Comparison of ENCODE assay signal across 8 mouse cellular contexts in genomic region chr10:127183759-127184158, GRCm38 (mm10). TPM values are rescaled to one million over a fixed set of nuclear protein-coding genes. Genes with fewer than 3 reads are reported as not detected.
DNase-seq lines count a peak whose midpoint lies in the region; ATAC-seq and TF ChIP-seq lines count a peak whose summit lies in the region.

No protein-coding gene starts in this region.

- peak overlapping the region; percentile 46 for H3K4me2 ChIP-seq in kidney, embryonic 15.5 days
- peak overlapping the region; percentile 35 for H3K4me2 ChIP-seq in embryonic facial prominence, embryonic 12.5 days (replicated peaks)
- H3K4me2 ChIP-seq in intestine, postnatal 0 days (replicated peaks; ENCODE audit: low read depth): peak overlapping the region; percentile 40
- H3K4me2 ChIP-seq in neural tube, embryonic 14.5 days (ENCODE audit: low read depth, low read length): peak overlapping the region; percentile 8; the same call in 1 of the 2 replicates

- peaks cover 58% of the 10 kb centered on the region for H3K4me1 ChIP-seq in kidney, embryonic 15.5 days
- H3K4me1 ChIP-seq in embryonic facial prominence, embryonic 12.5 days: peaks cover 37% of the 10 kb centered on the region
- H3K4me1 ChIP-seq in intestine, postnatal 0 days (replicated peaks; ENCODE audit: control insufficient read depth, insufficient read depth, low read length): no peaks in the 10 kb centered on the region
- peaks cover 16% of the 10 kb centered on the region; the same call in 1 of the 2 replicates for H3K4me1 ChIP-seq in neural tube, embryonic 14.5 days (ENCODE audit: control insufficient read depth, insufficient read depth, low read length)

- DNase-seq in kidney, postnatal 10 days: no peak
- no peak for DNase-seq in layer of hippocampus, adult 9-11 months
- no peak for DNase-seq in cerebellum, postnatal 4 days (ENCODE audit: low spot score in 2 of 2)
- DNase-seq in thymus, postnatal 14 days: no peak

- peak overlapping the region; percentile 6; the same call in 1 of the 2 replicates for H3K9ac ChIP-seq in kidney, embryonic 15.5 days
- 0 out of 2 replicates have a peak overlapping the region, but pooled peaks have one; percentile 25 for H3K9ac ChIP-seq in embryonic facial prominence, embryonic 12.5 days
- no peak overlapping the region for H3K9ac ChIP-seq in intestine, postnatal 0 days (ENCODE audit: low read depth, low read length)
- no peak overlapping the region for H3K9ac ChIP-seq in neural tube, embryonic 14.5 days (replicated peaks; ENCODE audit: low read depth, low read length)

- H3K9me3 ChIP-seq in kidney, embryonic 15.5 days (replicated peaks): no peaks in the 10 kb centered on the region
- H3K9me3 ChIP-seq in embryonic facial prominence, embryonic 12.5 days: no peaks in the 10 kb centered on the region
- H3K9me3 ChIP-seq in intestine, postnatal 0 days (ENCODE audit: control insufficient read depth): no peaks in the 10 kb centered on the region
- H3K9me3 ChIP-seq in neural tube, embryonic 14.5 days (ENCODE audit: control insufficient read depth, low read length): no peaks in the 10 kb centered on the region

- peaks cover 55% of the 10 kb centered on the region for H3K27me3 ChIP-seq in kidney, embryonic 15.5 days
- peaks cover 31% of the 10 kb centered on the region for H3K27me3 ChIP-seq in embryonic facial prominence, embryonic 12.5 days
- H3K27me3 ChIP-seq in intestine, postnatal 0 days (replicated peaks; ENCODE audit: control insufficient read depth, insufficient read depth, low read length): peaks cover 64% of the 10 kb centered on the region
- H3K27me3 ChIP-seq in neural tube, embryonic 14.5 days (ENCODE audit: control insufficient read depth, insufficient read depth, low read length): peaks cover 8% of the 10 kb centered on the region; the same call in 1 of the 2 replicates

- H3K4me3 ChIP-seq in kidney, embryonic 15.5 days (replicated peaks): peak overlapping the region; percentile 13; the same call in 1 of the 2 replicates
- 0 out of 2 replicates have a peak overlapping the region, but pooled peaks have one; percentile 6 for H3K4me3 ChIP-seq in embryonic facial prominence, embryonic 12.5 days
- H3K4me3 ChIP-seq in intestine, postnatal 0 days (ENCODE audit: low read depth, low read length): peak overlapping the region; percentile 5; the same call in 1 of the 2 replicates
- no peak overlapping the region for H3K4me3 ChIP-seq in neural tube, embryonic 14.5 days (ENCODE audit: low read depth, low read length)

- peaks cover 34% of the 10 kb centered on the region for H3K36me3 ChIP-seq in kidney, embryonic 15.5 days
- peaks cover 32% of the 10 kb centered on the region for H3K36me3 ChIP-seq in embryonic facial prominence, embryonic 12.5 days
- peaks cover 5% of the 10 kb centered on the region; the same call in 1 of the 2 replicates for H3K36me3 ChIP-seq in intestine, postnatal 0 days (ENCODE audit: control insufficient read depth, insufficient read depth)
- H3K36me3 ChIP-seq in neural tube, embryonic 14.5 days (ENCODE audit: control insufficient read depth, insufficient read depth, low read length): no peaks in the 10 kb centered on the region; the same call in 1 of the 2 replicates

- H3K27ac ChIP-seq in kidney, embryonic 15.5 days: no peak overlapping the region
- no peak overlapping the region for H3K27ac ChIP-seq in embryonic facial prominence, embryonic 12.5 days
- no peak overlapping the region for H3K27ac ChIP-seq in intestine, postnatal 0 days (ENCODE audit: low read depth, low read length)
- H3K27ac ChIP-seq in neural tube, embryonic 14.5 days (ENCODE audit: low read depth, low read length): no peak overlapping the region

- WGBS in kidney, embryonic 15.5 days: 21% methylated on average over 20 of the region's 20 CpGs
- 11% methylated on average over 20 of the region's 20 CpGs for WGBS in embryonic facial prominence, embryonic 12.5 days
- 11% methylated on average over 20 of the region's 20 CpGs for WGBS in intestine, postnatal 0 days
- 14% methylated on average over 20 of the region's 20 CpGs for WGBS in neural tube, embryonic 14.5 days

- TF ChIP-seq CTCF in intestine, postnatal 0 days (IDR thresholded peaks at IDR 0.05; ENCODE audit: low read depth): no peak

- ATAC-seq in kidney, embryonic 15.5 days (replicated peaks; ENCODE audit: low FRiP score): no peak
- no peak for ATAC-seq in embryonic facial prominence, embryonic 12.5 days (ENCODE audit: insufficient number of reproducible peaks, insufficient read depth, low FRiP score, low TSS enrichment)
- 0 out of 2 replicates have a peak, but pooled peaks have one; percentile 24 for ATAC-seq in intestine, postnatal 0 days
- no peak for ATAC-seq in neural tube, embryonic 14.5 days (ENCODE audit: low read depth)

RNA-seq across cellular contexts. Expression of gene Slc26a10, which starts 3.3 kb away (rescaled TPM):
- 3.1 and 3.3 TPM in 2 replicates for polyA plus RNA-seq in kidney, embryonic 15.5 days (2015; fragmentation: Nextera tagmentation; extraction: Ambion mirVana)
- 1.9 and 3.0 TPM in 2 replicates for polyA plus RNA-seq in embryonic facial prominence, embryonic 12.5 days (2016; fragmentation: Nextera tagmentation; extraction: Ambion mirVana)
- polyA plus RNA-seq in intestine, postnatal 0 days (2015; fragmentation: Nextera tagmentation; extraction: Ambion mirVana): 0.52 and 0.65 TPM in 2 replicates
- 0.80 and 1.3 TPM in 2 replicates for polyA plus RNA-seq in neural tube, embryonic 14.5 days (2014; fragmentation: Nextera tagmentation; extraction: Ambion mirVana)

RNA-seq across cellular contexts. Expression of gene Arhgef25, which starts 6.1 kb away (rescaled TPM):
- 40.6 and 52.6 TPM in 2 replicates for polyA plus RNA-seq in kidney, embryonic 15.5 days (2015; fragmentation: Nextera tagmentation; extraction: Ambion mirVana)
- 85.0 and 96.5 TPM in 2 replicates for polyA plus RNA-seq in embryonic facial prominence, embryonic 12.5 days (2016; fragmentation: Nextera tagmentation; extraction: Ambion mirVana)
- 14.4 and 15.1 TPM in 2 replicates for polyA plus RNA-seq in intestine, postnatal 0 days (2015; fragmentation: Nextera tagmentation; extraction: Ambion mirVana)
- polyA plus RNA-seq in neural tube, embryonic 14.5 days (2014; fragmentation: Nextera tagmentation; extraction: Ambion mirVana): 24.2 and 31.0 TPM in 2 replicates

RNA-seq across cellular contexts. Expression of gene Dtx3, which starts 11.8 kb away (rescaled TPM):
- polyA plus RNA-seq in kidney, embryonic 15.5 days (2015; fragmentation: Nextera tagmentation; extraction: Ambion mirVana): 100 and 129 TPM in 2 replicates
- polyA plus RNA-seq in embryonic facial prominence, embryonic 12.5 days (2016; fragmentation: Nextera tagmentation; extraction: Ambion mirVana): 172 and 173 TPM in 2 replicates
- 22.2 and 24.6 TPM in 2 replicates for polyA plus RNA-seq in intestine, postnatal 0 days (2015; fragmentation: Nextera tagmentation; extraction: Ambion mirVana)
- 224 and 231 TPM in 2 replicates for polyA plus RNA-seq in neural tube, embryonic 14.5 days (2014; fragmentation: Nextera tagmentation; extraction: Ambion mirVana)

RNA-seq across cellular contexts. Expression of gene B4galnt1, which starts 18.7 kb away (rescaled TPM):
- 7.5 and 7.7 TPM in 2 replicates for polyA plus RNA-seq in kidney, embryonic 15.5 days (2015; fragmentation: Nextera tagmentation; extraction: Ambion mirVana)
- 4.6 and 6.2 TPM in 2 replicates for polyA plus RNA-seq in embryonic facial prominence, embryonic 12.5 days (2016; fragmentation: Nextera tagmentation; extraction: Ambion mirVana)
- polyA plus RNA-seq in intestine, postnatal 0 days (2015; fragmentation: Nextera tagmentation; extraction: Ambion mirVana): 29.4 and 34.1 TPM in 2 replicates
- polyA plus RNA-seq in neural tube, embryonic 14.5 days (2014; fragmentation: Nextera tagmentation; extraction: Ambion mirVana): 79.3 and 93.4 TPM in 2 replicates

RNA-seq across cellular contexts. Expression of gene Pip4k2c, which starts 27.6 kb away (rescaled TPM):
- polyA plus RNA-seq in kidney, embryonic 15.5 days (2015; fragmentation: Nextera tagmentation; extraction: Ambion mirVana): 41.1 and 43.5 TPM in 2 replicates
- polyA plus RNA-seq in embryonic facial prominence, embryonic 12.5 days (2016; fragmentation: Nextera tagmentation; extraction: Ambion mirVana): 29.0 and 30.5 TPM in 2 replicates
- polyA plus RNA-seq in intestine, postnatal 0 days (2015; fragmentation: Nextera tagmentation; extraction: Ambion mirVana): 43.0 and 47.0 TPM in 2 replicates
- polyA plus RNA-seq in neural tube, embryonic 14.5 days (2014; fragmentation: Nextera tagmentation; extraction: Ambion mirVana): 15.5 and 18.1 TPM in 2 replicates

Comparison
In these comparisons a context has a peak if more than half of its experiments do, and no peak if none do; other contexts are left out.
1. H3K9ac ChIP-seq: peak in kidney, embryonic 15.5 days (single experiment) and embryonic facial prominence, embryonic 12.5 days (single experiment); none in intestine, postnatal 0 days (single experiment) and neural tube, embryonic 14.5 days (single experiment).
2. Peak in every context shown above with its lines, with median percentiles within 50 percentile points of each other: H3K4me2 ChIP-seq.